Mouse (Mus musculus): ENCODE results near the gene Slit1. TPM values are rescaled to one million over a fixed set of nuclear protein-coding genes. Genes with fewer than 3 reads are reported as not detected.

The Slit1 gene
- polyA plus RNA-seq, 1 experiment from 2014 or later = 0.35 TPM

GRCm38 (mm10) chr19:41737657-41738428 lies 5.6 kb downstream of the Slit1 start:
- no peak for ATAC-seq
- Histone ChIP-seq H3K27me3 (replicated peaks; ENCODE audit: control insufficient read depth, insufficient read depth, low read length) (peaks cover 35% of the 10 kb centered on the region), H3K4me2 (replicated peaks; ENCODE audit: low read depth) (no peak overlapping the region), H3K9me3 (ENCODE audit: control insufficient read depth) (no peaks in the 10 kb centered on the region), H3K27ac (ENCODE audit: low read depth, low read length) (no peak overlapping the region), H3K4me3 (ENCODE audit: low read depth, low read length) (no peak overlapping the region), H3K4me1 (replicated peaks; ENCODE audit: control insufficient read depth, insufficient read depth, low read length) (no peaks in the 10 kb centered on the region), H3K36me3 (ENCODE audit: control insufficient read depth, insufficient read depth) (no peaks in the 10 kb centered on the region), H3K9ac (ENCODE audit: low read depth, low read length) (no peak overlapping the region)
- WGBS = 6% methylated on average over 18 of the region's 18 CpGs
- no peak for TF ChIP-seq CTCF (IDR thresholded peaks at IDR 0.05; ENCODE audit: low read depth)

GRCm38 (mm10) chr19:41734685-41735084 lies 8.8 kb downstream of the Slit1 start:
- no peak for TF ChIP-seq CTCF (IDR thresholded peaks at IDR 0.05; ENCODE audit: low read depth)
- ATAC-seq = no peak
- no peak overlapping the region for H3K4me3 ChIP-seq (ENCODE audit: low read depth, low read length)
- H3K36me3 ChIP-seq (ENCODE audit: control insufficient read depth, insufficient read depth) = no peaks in the 10 kb centered on the region
- no peak overlapping the region for H3K9ac ChIP-seq (ENCODE audit: low read depth, low read length)
- H3K4me2 ChIP-seq (replicated peaks; ENCODE audit: low read depth) = no peak overlapping the region
- no peak overlapping the region for H3K27ac ChIP-seq (ENCODE audit: low read depth, low read length)
- no peaks in the 10 kb centered on the region for H3K9me3 ChIP-seq (ENCODE audit: control insufficient read depth)
- WGBS = 19% methylated on average over 10 of the region's 10 CpGs
- H3K27me3 ChIP-seq (replicated peaks; ENCODE audit: control insufficient read depth, insufficient read depth, low read length) = peaks cover 15% of the 10 kb centered on the region; the same call in 1 of the 2 replicates
- no peaks in the 10 kb centered on the region for H3K4me1 ChIP-seq (replicated peaks; ENCODE audit: control insufficient read depth, insufficient read depth, low read length)

- no peak for TF ChIP-seq CTCF (IDR thresholded peaks at IDR 0.05; ENCODE audit: low read depth)
- Histone ChIP-seq H3K27me3 (replicated peaks; ENCODE audit: control insufficient read depth, insufficient read depth, low read length) (no peaks in the 10 kb centered on the region), H3K4me1 (replicated peaks; ENCODE audit: control insufficient read depth, insufficient read depth, low read length) (no peaks in the 10 kb centered on the region), H3K27ac (ENCODE audit: low read depth, low read length) (no peak overlapping the region), H3K4me3 (ENCODE audit: low read depth, low read length) (no peak overlapping the region), H3K36me3 (ENCODE audit: control insufficient read depth, insufficient read depth) (no peaks in the 10 kb centered on the region), H3K4me2 (replicated peaks; ENCODE audit: low read depth) (no peak overlapping the region), H3K9me3 (ENCODE audit: control insufficient read depth) (no peaks in the 10 kb centered on the region), H3K9ac (ENCODE audit: low read depth, low read length) (no peak overlapping the region)
- WGBS = 39% methylated on average over 2 of the region's 2 CpGs
- ATAC-seq = no peak
Measured at GRCm38 (mm10) chr19:41725491-41725890, 18.0 kb downstream of the Slit1 start.

GRCm38 (mm10) chr19:41724831-41725470 lies 18.5 kb downstream of the Slit1 start:
- no peak for TF ChIP-seq CTCF (IDR thresholded peaks at IDR 0.05; ENCODE audit: low read depth)
- H3K4me2 ChIP-seq (replicated peaks; ENCODE audit: low read depth) = no peak overlapping the region
- H3K27ac ChIP-seq (ENCODE audit: low read depth, low read length) = no peak overlapping the region
- H3K9me3 ChIP-seq (ENCODE audit: control insufficient read depth) = no peaks in the 10 kb centered on the region
- no peaks in the 10 kb centered on the region for H3K27me3 ChIP-seq (replicated peaks; ENCODE audit: control insufficient read depth, insufficient read depth, low read length)
- H3K36me3 ChIP-seq (ENCODE audit: control insufficient read depth, insufficient read depth) = no peaks in the 10 kb centered on the region
- 37% methylated on average over 9 of the region's 9 CpGs for WGBS
- no peak overlapping the region for H3K9ac ChIP-seq (ENCODE audit: low read depth, low read length)
- no peaks in the 10 kb centered on the region for H3K4me1 ChIP-seq (replicated peaks; ENCODE audit: control insufficient read depth, insufficient read depth, low read length)
- 0 out of 2 replicates have a peak, but pooled peaks have one; percentile 22 for ATAC-seq
- no peak overlapping the region for H3K4me3 ChIP-seq (ENCODE audit: low read depth, low read length)

GRCm38 (mm10) chr19:41723337-41723736 lies 20.1 kb downstream of the Slit1 start:
- H3K36me3 ChIP-seq (ENCODE audit: control insufficient read depth, insufficient read depth) = no peaks in the 10 kb centered on the region
- H3K4me3 ChIP-seq (ENCODE audit: low read depth, low read length) = no peak overlapping the region
- no peaks in the 10 kb centered on the region for H3K27me3 ChIP-seq (replicated peaks; ENCODE audit: control insufficient read depth, insufficient read depth, low read length)
- no peak overlapping the region for H3K9ac ChIP-seq (ENCODE audit: low read depth, low read length)
- H3K4me1 ChIP-seq (replicated peaks; ENCODE audit: control insufficient read depth, insufficient read depth, low read length) = 0 out of 2 replicates have a peak, but pooled peaks cover 4% of the 10 kb centered on the region
- TF ChIP-seq CTCF (IDR thresholded peaks at IDR 0.05; ENCODE audit: low read depth) = no peak
- H3K27ac ChIP-seq (ENCODE audit: low read depth, low read length) = no peak overlapping the region
- no peaks in the 10 kb centered on the region for H3K9me3 ChIP-seq (ENCODE audit: control insufficient read depth)
- H3K4me2 ChIP-seq (replicated peaks; ENCODE audit: low read depth) = no peak overlapping the region
- 26% methylated on average over 2 of the region's 2 CpGs for WGBS
- ATAC-seq = no peak

GRCm38 (mm10) chr19:41719436-41719835 lies 24.0 kb downstream of the Slit1 start:
- ATAC-seq = peak; percentile 59
- H3K9me3 ChIP-seq (ENCODE audit: control insufficient read depth) = no peaks in the 10 kb centered on the region
- H3K27ac ChIP-seq (ENCODE audit: low read depth, low read length) = no peak overlapping the region
- H3K36me3 ChIP-seq (ENCODE audit: control insufficient read depth, insufficient read depth) = no peaks in the 10 kb centered on the region
- H3K4me3 ChIP-seq (ENCODE audit: low read depth, low read length) = no peak overlapping the region
- no peak overlapping the region for H3K9ac ChIP-seq (ENCODE audit: low read depth, low read length)
- 0 out of 2 replicates have a peak, but pooled peaks cover 4% of the 10 kb centered on the region for H3K4me1 ChIP-seq (replicated peaks; ENCODE audit: control insufficient read depth, insufficient read depth, low read length)
- no peaks in the 10 kb centered on the region for H3K27me3 ChIP-seq (replicated peaks; ENCODE audit: control insufficient read depth, insufficient read depth, low read length)
- no peak for TF ChIP-seq CTCF (IDR thresholded peaks at IDR 0.05; ENCODE audit: low read depth)
- H3K4me2 ChIP-seq (replicated peaks; ENCODE audit: low read depth) = no peak overlapping the region
- WGBS = 57% methylated on average over 8 of the region's 8 CpGs

All from intestine, postnatal 0 days (tissue).